Mouse (Mus musculus) hindbrain, embryonic 11.5 days (tissue): Measurements from ENCODE around the gene Csdc2. TPM values are rescaled to one million over a fixed set of nuclear protein-coding genes. Genes with fewer than 3 reads are reported as not detected.
A peak's percentile ranks its signal among the peaks of the same experiment; 100 is the strongest.

ENCODE experiments used
- ATAC-seq: fragments of 200-750 bp; cut with Nextera tagmentation; 2 replicates; pipeline ENCODE4 v1.8.0; 2017; ENCODE audit warnings: mild to moderate bottlenecking, moderate TSS enrichment, moderate library complexity; ENCODE audit not compliant: low FRiP score
- DNase-seq: peaks from one replicate; pipeline ENCODE4 v3.0.0-alpha.2; 2015; ENCODE audit warnings: low spot score
- H3K27ac ChIP-seq: fragments of 300-500 bp; sonication (generic); 2 replicates; pipeline ENCODE4 v1.5.1; 2014; ENCODE audit warnings: mild to moderate bottlenecking, low read depth, low read length
- H3K27me3 ChIP-seq: fragments of 300-500 bp; sonication (generic); 2 replicates; pipeline ENCODE4 v1.6.1; 2014; ENCODE audit warnings: mild to moderate bottlenecking, low read length, moderate library complexity, mixed read lengths; ENCODE audit not compliant: control insufficient read depth, insufficient read depth
- H3K36me3 ChIP-seq: fragments of 300-500 bp; sonication (generic); 2 replicates; pipeline ENCODE4 v1.6.1; 2014; ENCODE audit warnings: mild to moderate bottlenecking, low read length, moderate library complexity, mixed read lengths; ENCODE audit not compliant: control insufficient read depth, insufficient read depth
- H3K4me1 ChIP-seq: fragments of 300-500 bp; sonication (generic); replicated peaks from 2 replicates; pipeline ENCODE4 v1.6.1; 2014; ENCODE audit warnings: low read length, mixed read lengths; ENCODE audit not compliant: control insufficient read depth, insufficient read depth
- H3K4me2 ChIP-seq: fragments of 300-500 bp; sonication (generic); replicated peaks from 2 replicates; pipeline ENCODE4 v1.6.1; 2014; ENCODE audit warnings: mild to moderate bottlenecking, low read depth, low read length
- H3K4me3 ChIP-seq: fragments of 300-500 bp; sonication (generic); 2 replicates; pipeline ENCODE4 v1.5.1; 2014; ENCODE audit warnings: low read depth, low read length
- H3K9ac ChIP-seq: fragments of 300-500 bp; sonication (generic); 2 replicates; pipeline ENCODE4 v1.6.1; 2014; ENCODE audit warnings: low read depth, low read length
- H3K9me3 ChIP-seq: fragments of 300-500 bp; sonication (generic); 2 replicates; pipeline ENCODE4 v1.6.1; 2016; ENCODE audit warnings: low read length; ENCODE audit not compliant: control insufficient read depth
- WGBS: fragments of 180-500 bp; shearing (Covaris S2); extraction: QIAGEN DNeasy Blood & Tissue Kit; methylation state at CpG from one replicate; pipeline ENCODE4 v1.1.7; 2014; 5-methylcytosine and 5-hydroxymethylcytosine counted together
- polyA plus RNA-seq: library from polyadenylated mRNA; unstranded; fragments of >200 nt; fragmentation: Nextera tagmentation; extraction: Ambion mirVana; gene quantifications from 2 replicates; pipeline ENCODE4 v1.2.1, GENCODE M21; 2014

Csdc2 gene
- 25.2 and 25.7 TPM in 2 replicates for polyA plus RNA-seq

DNA sequence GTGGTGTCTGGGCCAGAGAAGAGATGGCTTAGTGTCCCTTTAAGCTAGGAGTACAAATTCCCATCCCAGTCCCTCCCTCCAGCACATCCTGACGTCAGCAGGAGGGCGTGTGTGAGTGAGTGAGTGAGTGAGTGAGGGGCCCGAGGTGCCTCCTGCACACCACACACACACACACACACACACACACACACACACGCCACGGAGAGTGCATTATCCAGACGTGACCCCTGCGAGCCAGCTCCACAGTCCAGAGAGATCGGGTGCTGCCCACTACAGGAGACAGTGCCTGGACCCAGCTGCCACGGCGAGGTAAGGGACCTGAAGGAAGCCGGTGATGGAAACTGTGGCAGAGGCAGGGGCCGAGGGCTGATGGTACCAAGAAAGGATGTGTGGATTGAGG is at the start of gene Csdc2:
Csdc2 (plus strand) TSS at position 81 of the 400 bp plus-strand sequence.
- no peaks in the 10 kb centered on the region for H3K9me3 ChIP-seq
- WGBS = 1% methylated on average over 12 of the region's 12 CpGs
- peak within 1 kb of the TSS; percentile 63 for H3K4me2 ChIP-seq
- no peaks in the 10 kb centered on the region for H3K36me3 ChIP-seq
- peak within 1 kb of the TSS; percentile 41 for H3K4me3 ChIP-seq
- peak within 1 kb of the TSS; percentile 70 for H3K9ac ChIP-seq
- ATAC-seq (peak; percentile 70), DNase-seq (peak; percentile 73)
- no peaks in the 10 kb centered on the region for H3K27me3 ChIP-seq
- peak within 1 kb of the TSS; percentile 70 for H3K27ac ChIP-seq
- H3K4me1 ChIP-seq = peaks cover 12% of the 10 kb centered on the region; the same call in 1 of the 2 replicates

DNA sequence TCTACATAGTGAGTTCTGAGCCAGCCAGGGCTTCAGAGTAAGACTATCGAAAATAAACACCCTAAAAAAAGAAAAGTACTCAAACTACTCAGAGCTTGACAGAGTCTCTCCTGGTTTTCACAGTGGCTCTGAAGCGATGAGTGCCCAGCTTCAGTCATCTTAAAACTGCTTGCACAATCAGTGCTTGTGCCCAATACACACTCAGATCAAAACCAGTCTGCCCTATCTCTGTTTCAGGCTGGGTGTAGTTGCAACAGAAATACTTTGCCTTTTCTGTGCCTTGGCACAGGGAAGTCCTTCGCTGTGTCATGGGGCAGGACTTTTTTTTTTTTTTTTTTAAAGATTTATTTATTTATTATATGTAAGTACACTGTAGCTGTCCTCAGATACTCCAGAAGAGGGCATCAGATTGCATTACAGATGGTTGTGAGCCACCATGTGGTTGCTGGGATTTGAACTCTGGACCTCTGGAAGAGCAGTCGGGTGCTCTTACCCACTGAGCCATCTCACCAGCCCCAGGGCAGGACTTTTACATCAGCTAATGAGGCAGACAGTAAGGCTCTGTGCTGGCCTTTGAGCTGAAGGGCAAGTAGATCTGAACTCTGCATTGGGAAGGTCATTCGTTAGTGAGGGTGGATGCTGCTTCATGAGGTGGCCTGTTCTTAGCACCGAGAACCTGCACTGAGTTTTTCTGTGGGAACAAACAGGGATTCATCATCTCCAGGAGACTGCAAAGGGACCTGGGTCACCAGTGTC is 49.6 kb upstream of the Csdc2 start:
- Histone ChIP-seq H3K36me3 (no peaks in the 10 kb centered on the region), H3K9ac (no peak overlapping the region), H3K4me2 (no peak overlapping the region), H3K9me3 (no peaks in the 10 kb centered on the region), H3K27me3 (no peaks in the 10 kb centered on the region), H3K4me3 (no peak overlapping the region), H3K4me1 (no peaks in the 10 kb centered on the region), H3K27ac (no peak overlapping the region)
- no peak for ATAC-seq
- DNase-seq = no peak
- 95% methylated on average over 6 of the region's 6 CpGs for WGBS

GRCm38 (mm10) chr15:81889175-81889574 is 47.4 kb upstream of the Csdc2 start:
- no peak overlapping the region for H3K9ac ChIP-seq
- WGBS = 93% methylated on average over 7 of the region's 7 CpGs
- DNase-seq (no peak), ATAC-seq (no peak)
- no peak overlapping the region for H3K4me3 ChIP-seq
- H3K27ac ChIP-seq = no peak overlapping the region
- H3K36me3 ChIP-seq = peaks cover 3% of the 10 kb centered on the region; the same call in 1 of the 2 replicates
- H3K9me3 ChIP-seq = no peaks in the 10 kb centered on the region
- H3K4me2 ChIP-seq = no peak overlapping the region
- no peaks in the 10 kb centered on the region for H3K4me1 ChIP-seq
- H3K27me3 ChIP-seq = no peaks in the 10 kb centered on the region

DNA sequence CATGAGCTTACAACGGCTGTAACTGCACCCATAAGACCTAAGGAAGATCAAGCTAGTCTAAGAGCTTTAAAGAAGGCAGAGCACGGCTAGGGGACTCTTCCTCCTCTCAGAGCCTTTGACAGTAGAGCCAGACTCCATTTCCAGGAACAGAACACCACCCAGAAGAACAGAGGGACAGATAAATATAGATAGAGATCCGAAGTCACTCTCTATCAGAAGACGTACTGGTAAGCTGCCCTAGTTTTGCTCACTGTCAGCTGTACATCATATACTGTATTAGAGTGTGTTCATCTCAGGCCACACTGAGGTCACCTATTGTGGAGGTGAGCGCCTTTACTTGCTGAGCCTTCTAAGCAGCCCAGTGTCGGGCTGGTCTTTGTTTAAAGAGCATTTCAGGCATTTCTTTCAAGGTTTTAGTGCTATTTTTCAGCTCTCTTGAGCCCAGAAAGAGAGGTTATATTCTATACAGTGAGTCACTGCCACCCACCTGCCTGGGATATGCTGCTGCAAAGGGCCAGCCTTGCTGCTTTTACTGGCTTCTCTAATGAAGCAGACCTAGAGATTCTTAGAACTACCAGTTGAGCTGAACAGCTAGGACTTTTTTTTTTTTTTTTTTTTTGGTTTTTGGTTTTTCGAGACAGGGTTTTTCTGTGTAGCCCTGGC is 45.3 kb upstream of the Csdc2 start:
- no peak for DNase-seq
- Histone ChIP-seq H3K4me2 (no peak overlapping the region), H3K4me3 (no peak overlapping the region), H3K9ac (no peak overlapping the region), H3K9me3 (no peaks in the 10 kb centered on the region), H3K27ac (no peak overlapping the region), H3K36me3 (peaks cover 6% of the 10 kb centered on the region; the same call in 1 of the 2 replicates), H3K27me3 (no peaks in the 10 kb centered on the region), H3K4me1 (no peaks in the 10 kb centered on the region)
- no peak for ATAC-seq
- 89% methylated on average over 7 of the region's 7 CpGs for WGBS

GRCm38 (mm10) chr15:81891822-81892580 is 44.6 kb upstream of the Csdc2 start:
- no peak for DNase-seq
- no peak overlapping the region for H3K9ac ChIP-seq
- H3K36me3 ChIP-seq = peaks cover 6% of the 10 kb centered on the region; the same call in 1 of the 2 replicates
- no peak overlapping the region for H3K4me2 ChIP-seq
- no peak for ATAC-seq
- no peaks in the 10 kb centered on the region for H3K4me1 ChIP-seq
- no peak overlapping the region for H3K27ac ChIP-seq
- 92% methylated on average over 8 of the region's 8 CpGs for WGBS
- no peaks in the 10 kb centered on the region for H3K9me3 ChIP-seq
- H3K4me3 ChIP-seq = no peak overlapping the region
- no peaks in the 10 kb centered on the region for H3K27me3 ChIP-seq

DNA sequence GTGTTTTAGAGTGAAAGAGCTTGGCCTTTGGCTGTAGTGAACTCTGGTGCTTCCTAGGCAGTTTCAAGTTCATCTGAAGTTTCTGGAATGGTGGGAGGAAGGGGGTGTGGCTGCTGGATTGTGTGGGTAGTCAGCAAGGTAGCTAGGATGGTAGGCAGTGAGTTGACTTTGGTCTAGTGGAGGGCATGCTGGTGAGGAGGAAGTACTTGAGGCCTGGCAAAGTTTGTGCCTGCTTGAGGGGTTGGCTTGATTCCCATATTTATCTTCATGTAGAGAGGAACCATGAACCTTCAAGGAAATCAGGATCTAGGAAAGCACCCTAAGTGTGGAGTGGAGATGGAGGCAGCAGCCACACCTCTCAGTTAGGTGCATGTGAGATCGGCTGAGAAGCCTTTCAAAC is 42.6 kb upstream of the Csdc2 start:
- Histone ChIP-seq H3K27me3 (no peaks in the 10 kb centered on the region), H3K4me1 (no peaks in the 10 kb centered on the region), H3K4me2 (no peak overlapping the region), H3K9ac (no peak overlapping the region), H3K27ac (no peak overlapping the region), H3K36me3 (peaks cover 7% of the 10 kb centered on the region; the same call in 1 of the 2 replicates), H3K9me3 (no peaks in the 10 kb centered on the region), H3K4me3 (no peak overlapping the region)
- whole genome bisulfite sequencing = 95% methylated on average over 1 of the region's 1 CpGs
- no peak for ATAC-seq
- no peak for DNase-seq

DNA sequence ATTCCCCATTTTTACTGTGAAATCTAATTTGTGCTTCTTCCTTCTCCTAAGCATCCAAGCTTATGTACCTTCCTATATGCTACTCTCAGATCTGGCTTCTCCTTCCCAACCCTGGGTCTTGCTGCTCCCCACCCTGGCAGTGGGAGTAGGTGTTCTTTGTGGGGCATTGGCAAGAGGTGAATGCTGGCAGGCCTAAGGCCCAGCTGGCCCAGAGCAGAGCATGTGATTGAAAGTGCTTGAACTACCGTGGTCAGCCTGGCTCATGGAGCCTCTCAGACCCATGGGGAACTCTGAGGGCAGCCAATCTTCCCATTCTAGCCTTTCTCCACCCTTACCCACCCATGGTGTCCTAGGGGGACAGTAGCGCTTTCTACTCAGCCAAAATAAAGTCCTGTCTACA is 40.2 kb upstream of the Csdc2 start:
- Histone ChIP-seq H3K9ac (no peak overlapping the region), H3K27me3 (no peaks in the 10 kb centered on the region), H3K4me1 (no peaks in the 10 kb centered on the region), H3K36me3 (peaks cover 8% of the 10 kb centered on the region; the same call in 1 of the 2 replicates), H3K4me3 (no peak overlapping the region), H3K27ac (no peak overlapping the region), H3K9me3 (no peaks in the 10 kb centered on the region), H3K4me2 (no peak overlapping the region)
- 95% methylated on average over 2 of the region's 2 CpGs for WGBS
- DNase-seq (no peak), ATAC-seq (no peak)

- ATAC-seq = no peak
- peaks cover 5% of the 10 kb centered on the region; the same call in 1 of the 2 replicates for H3K36me3 ChIP-seq
- DNase-seq = no peak
- no peak overlapping the region for H3K4me3 ChIP-seq
- no peaks in the 10 kb centered on the region for H3K27me3 ChIP-seq
- no peak overlapping the region for H3K27ac ChIP-seq
- no peaks in the 10 kb centered on the region for H3K9me3 ChIP-seq
- no peak overlapping the region for H3K4me2 ChIP-seq
- H3K4me1 ChIP-seq = no peaks in the 10 kb centered on the region
- no peak overlapping the region for H3K9ac ChIP-seq
- 94% methylated on average over 5 of the region's 5 CpGs for WGBS
Measured at GRCm38 (mm10) chr15:81897607-81898285, 38.8 kb upstream of the Csdc2 start.
